Mouse (Mus musculus) small intestine, adult 2 months (tissue): ENCODE measurements around the gene Mrpl20.

Experiments used
- CTCF ChIP-seq: fragments of 200-500 bp; IDR thresholded peaks from 2 replicates; pipeline ENCODE4 v1.5.1; 2012; ENCODE audit warnings: low read depth, mild to moderate bottlenecking, control low read depth, inconsistent platforms, low read length, moderate library complexity, mixed read lengths; ENCODE audit not compliant: insufficient replicate concordance, insufficient read length; ENCODE audit errors: extremely low read depth
- POLR2A ChIP-seq: fragments of 200-500 bp; IDR thresholded peaks from 2 replicates; pipeline ENCODE4 v1.6.1; 2012; ENCODE audit warnings: low read depth, mild to moderate bottlenecking, control low read depth, inconsistent platforms, low read length, moderate library complexity

DNA sequence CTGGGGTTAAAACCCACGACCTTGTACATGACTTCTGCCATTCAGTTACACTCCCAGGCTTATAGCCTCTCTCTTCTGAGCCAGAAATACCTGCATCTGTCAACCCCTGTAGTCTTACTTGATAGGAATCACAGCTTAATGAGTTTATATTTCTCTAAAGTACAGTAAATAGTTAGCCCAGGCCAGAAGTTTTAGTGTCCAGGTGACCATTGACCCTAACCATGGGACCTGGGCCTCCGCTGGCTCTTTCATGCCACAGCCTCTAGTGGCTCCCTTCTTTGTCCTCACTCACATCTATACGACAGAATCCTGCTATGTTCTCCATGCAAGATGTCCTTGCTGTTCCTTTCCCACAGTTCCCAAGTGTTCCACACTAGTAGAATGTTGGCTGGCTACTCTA lies 5.2 kb downstream of the Mrpl20 start:
- no peak for TF ChIP-seq POLR2A
- TF ChIP-seq CTCF = no peak
